Mouse (Mus musculus): Measurements from ENCODE around the gene Fam43b.
"Not testable (repeated sequence)": the region's sequence is repeated elsewhere in the genome, so short reads cannot be mapped to it uniquely, and the experiment has no call there.

Gene Fam43b

DNA sequence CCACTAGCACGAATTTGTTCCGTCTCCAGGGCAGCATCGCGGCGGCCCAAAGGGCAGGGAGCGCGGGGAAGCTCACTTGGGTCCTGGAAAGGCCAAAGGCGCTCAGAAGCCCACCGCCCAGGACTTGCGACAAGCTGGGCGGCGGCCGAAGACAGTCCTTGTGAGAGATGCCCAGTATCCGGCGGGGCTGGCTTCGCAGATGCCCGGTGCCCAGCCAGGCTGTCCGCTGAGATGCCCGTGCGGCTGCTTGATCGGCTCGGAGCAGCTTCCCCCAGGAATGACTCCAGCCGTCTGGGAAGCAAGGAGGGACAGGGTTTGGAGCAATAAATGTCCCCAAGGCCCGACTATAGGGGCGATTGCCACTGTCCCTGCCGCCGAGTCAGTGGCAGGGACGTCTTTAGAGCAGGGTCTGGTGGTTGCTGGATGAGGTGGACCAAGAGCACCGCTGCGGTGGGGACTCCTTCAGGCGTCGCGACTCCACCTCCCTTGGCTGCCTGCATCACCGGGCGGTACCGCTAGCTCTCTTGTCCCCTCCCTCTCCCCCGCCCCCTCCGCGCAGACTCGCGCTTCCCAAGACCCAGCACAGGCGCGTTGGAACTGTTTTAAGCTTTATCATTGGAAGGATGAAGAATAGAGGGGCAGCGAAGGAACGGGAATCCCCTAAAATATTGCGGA, at the start of gene Fam43b:
Fam43b (minus strand) TSS at position 558 of the 675 bp plus-strand sequence.
- DNase-seq (ENCODE audit: low spot score in 2 of 2): no peak

DNA sequence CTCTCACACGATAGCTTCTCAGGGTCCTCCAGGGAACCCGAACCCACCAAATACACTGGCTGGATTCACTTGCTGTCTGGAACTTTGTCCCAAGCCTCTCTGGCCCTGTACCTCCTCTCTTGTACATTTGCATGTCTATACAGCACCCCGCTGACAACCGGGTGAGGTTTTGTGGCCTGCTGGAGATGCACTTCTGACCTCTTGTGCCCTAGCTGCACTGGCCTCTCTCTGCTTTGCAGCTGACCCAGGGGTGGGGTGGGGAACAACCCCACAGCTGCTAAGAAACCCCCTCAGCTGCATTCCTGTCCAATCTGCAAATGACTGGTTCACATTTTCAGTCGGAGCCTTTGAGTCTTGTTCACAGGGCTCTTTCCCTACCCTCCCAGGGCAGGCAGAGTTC, 48.6 kb upstream of the Fam43b start:
- no peak for DNase-seq (ENCODE audit: low spot score in 2 of 2)

DNA sequence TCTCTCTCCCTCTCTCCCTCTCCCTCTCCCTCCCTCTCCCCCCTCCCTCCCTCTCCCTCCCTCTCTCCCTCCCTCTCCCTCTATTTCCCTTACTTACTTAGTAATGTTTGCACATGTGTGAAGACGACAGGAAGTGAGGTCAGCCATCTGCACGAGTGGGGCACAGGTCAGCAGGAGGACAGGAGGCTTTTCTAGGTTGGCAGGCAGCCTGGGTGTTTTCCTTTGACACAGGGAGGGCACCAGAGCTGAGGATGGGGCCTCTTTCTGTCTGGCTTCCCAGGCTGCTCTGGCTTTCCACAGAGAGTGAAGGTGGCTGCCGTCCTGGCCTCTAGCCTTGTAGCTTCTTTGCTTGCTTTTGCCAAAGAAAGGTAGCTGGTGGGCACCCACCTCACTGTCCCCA, 43.7 kb upstream of the Fam43b start:
- no peak for DNase-seq (ENCODE audit: low spot score in 2 of 2)

DNA sequence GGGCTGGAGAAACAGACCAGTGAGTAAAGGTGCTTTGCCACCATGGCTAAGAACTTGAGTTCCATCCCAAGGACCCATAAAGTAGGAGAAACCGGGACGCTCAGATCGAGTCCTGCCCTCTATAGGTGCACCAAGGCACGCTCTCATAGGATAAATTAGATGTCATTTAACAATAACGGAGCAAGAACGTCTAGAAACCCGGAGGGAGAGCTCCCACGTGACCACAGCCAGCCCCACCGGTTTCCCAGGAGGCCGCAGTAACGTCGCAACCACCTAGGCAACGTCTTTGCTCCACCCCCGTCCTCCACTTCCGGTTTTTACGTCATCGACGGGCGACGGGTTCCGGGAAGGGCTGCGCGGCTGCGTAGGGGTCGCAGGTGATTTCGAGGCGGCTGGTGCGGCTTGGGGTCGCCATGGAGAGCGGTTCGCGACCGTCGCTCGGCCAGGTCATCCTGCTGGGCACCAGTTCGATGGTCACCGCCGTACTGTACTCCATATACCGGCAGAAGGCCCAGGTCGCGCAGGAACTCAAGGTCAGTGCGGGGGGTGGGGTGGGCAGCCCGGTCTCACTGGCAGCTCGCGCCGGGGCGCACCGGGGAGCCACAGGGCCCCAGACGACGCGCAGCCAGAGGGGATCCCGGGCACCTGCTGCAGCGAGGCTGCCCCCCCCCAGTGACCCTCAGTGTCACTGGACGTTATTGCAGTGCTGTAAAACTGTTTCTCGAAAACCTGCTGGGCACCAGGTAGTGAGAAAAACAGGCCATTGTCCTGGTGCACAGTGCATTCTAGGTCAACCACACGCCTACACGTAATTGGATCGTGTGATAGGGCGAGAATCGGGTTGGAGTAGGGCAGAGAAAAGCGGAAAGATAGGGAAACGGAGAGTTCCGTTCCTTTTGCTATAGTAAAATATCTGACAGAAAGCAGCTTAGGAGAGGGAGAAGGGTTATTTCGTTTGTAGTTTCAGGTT, 38.3 kb upstream of the Fam43b start, which contains the start of gene Mul1:
Mul1 (plus strand) TSS at position 325 of the 970 bp plus-strand sequence.
- peak; percentile 88 to 96 for DNase-seq (ENCODE audit: low spot score in 2 of 2)

DNA sequence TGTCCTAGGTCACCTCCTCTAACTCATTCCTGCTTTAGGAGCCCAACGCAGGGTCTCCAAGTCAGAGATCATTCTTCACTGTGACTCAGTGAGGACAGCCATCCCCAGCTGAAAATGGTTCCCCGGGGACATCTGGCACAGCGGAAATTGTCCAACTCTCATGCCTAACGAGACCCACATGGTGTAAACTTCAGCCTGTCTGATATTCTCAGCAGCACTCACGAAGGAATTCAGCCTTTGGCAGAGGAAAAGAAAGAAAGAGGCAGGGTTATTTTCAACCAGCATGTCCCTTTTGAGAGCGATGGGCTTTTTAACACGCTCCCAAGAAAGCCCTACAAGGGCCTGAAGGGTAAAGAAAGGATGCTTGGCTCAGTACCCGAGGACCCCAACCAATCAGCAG, 35.0 kb upstream of the Fam43b start:
- no peak for DNase-seq (ENCODE audit: low spot score in 2 of 2)

DNA sequence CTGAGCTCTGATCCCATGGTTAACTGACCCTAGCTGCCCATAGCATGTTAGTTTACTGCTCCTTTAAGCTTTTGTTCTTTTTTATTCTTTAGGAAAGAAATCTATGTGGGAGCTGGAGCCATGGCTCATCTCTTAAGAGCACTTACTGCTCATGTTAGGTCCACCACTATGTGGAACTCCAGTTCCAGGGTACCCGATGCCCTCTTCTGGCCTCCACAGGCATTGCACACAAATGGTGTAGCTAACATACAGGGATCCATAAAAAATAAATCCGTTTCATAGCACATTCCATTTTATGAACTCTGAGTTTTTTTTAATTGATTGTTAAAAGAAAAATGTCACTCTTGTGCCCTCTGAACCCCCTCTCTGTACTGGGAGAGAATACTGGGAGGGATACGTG, 33.5 kb upstream of the Fam43b start:
- peak in 1 of 2 experiments; percentile 66 for DNase-seq (ENCODE audit: low spot score in 2 of 2)

DNA sequence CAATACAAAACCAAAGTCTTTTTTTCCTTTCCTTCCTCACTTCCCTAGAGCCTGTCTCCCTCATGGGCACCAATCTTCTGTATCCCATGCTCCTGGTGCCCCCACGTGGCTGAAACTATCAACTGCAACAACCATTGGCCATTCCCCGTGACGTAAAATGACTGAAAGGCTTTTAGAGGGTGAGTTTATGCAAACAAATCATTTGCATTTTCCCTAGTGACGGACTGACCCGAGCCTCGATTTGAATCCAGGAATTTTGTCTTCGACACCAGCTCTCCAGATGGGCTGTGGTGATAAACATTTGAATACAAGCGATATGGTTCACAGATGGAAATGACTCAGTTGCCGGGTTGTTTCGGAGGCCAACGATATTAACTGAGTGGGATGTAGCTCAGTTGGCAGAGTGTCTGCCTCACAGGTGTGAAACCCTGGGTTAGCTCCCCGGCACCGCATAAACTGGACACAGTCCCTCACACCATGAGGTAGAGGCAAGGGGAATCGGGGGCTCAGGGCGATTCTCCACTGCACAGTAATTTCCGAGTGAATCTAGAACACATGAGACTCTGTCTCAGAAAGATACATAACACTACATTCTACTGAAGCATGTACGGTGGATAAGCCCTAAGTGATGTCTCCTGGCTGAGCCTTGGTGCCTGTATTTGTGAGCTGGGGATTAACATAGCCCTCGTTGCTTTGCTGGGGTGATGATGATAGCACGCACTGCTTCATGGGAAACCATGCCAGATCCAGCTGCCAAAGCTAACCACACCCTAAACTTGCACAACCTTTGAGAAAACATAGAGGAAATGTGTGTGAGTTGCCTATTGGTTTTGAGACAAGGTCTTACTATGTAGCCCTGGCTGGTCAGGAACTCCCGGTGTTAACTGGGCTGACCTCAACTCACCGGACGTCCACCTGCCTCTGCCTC, 30.7 kb upstream of the Fam43b start:
- peak; percentile 43 to 81 for DNase-seq (ENCODE audit: low spot score in 2 of 2)

DNA sequence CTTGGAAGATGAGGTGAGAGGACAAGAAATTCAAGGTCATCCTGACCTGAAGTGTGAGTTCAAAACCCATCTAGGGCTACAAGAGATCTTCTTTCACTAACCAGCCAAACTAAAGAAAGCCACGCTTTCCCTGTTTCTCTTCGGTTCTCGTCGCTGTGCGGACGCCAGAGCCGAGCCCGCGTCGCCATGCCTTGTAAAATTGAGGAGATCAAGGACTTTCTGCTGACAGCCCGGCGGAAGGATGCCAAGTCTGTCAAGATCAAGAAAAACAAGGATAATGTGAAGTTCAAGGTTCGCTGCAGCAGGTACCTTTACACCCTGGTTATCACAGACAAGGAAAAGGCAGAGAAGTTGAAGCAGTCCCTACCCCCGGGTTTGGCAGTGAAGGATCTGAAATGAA, 29.3 kb upstream of the Fam43b start:
- DNase-seq (ENCODE audit: low spot score in 2 of 2): not testable (repeated sequence)

DNA sequence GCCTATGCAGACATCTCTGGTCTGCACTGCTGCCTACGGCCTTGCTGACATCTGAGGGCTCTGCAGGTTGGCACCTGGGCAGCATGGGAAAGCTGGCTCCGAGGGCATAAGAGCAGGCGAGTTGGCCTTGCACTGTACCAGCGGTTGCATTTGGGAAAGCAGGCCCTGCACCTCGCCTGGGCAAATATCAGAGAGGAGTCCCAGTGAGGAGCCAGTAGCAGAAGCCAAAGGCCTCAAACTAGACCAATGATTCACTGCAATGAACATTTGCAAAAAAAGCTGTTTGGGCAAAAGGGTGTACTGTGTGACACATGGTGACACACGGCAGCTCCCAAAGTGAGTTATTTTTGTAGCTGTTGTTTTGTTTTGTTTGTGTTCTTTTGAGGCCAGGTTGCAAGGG, 28.7 kb upstream of the Fam43b start:
- no peak for DNase-seq (ENCODE audit: low spot score in 2 of 2)

DNA sequence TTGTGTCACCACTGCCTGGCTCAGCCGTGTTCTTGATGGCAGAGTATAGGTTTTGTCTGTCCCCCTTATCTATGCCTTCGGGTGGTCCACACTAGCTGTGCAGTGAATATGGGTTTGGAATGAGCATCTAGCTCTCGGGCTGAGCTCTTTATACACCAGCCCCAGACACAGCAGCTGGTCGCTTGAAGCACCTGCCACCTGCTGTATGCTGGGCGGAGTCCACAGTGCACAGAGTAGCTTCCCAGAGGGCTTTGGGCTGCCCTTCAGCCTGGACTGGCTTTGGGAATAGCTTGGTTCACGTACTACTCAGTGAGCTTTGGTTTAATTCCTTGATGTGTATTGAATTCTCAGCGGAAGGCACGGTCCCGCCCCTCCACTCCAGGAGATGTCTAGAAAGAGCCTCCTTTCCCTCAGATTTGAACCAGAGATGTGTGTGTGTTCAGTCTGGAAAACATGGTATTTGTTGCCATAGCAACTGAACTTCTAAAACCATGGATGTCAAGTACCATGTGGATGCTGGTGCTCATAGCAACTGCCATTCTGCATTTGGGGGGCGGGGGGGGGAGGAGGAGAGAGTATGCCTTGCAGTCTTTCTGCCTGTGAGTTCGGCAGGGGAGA, 22.1 kb upstream of the Fam43b start:
- DNase-seq (ENCODE audit: low spot score in 2 of 2): no peak

DNA sequence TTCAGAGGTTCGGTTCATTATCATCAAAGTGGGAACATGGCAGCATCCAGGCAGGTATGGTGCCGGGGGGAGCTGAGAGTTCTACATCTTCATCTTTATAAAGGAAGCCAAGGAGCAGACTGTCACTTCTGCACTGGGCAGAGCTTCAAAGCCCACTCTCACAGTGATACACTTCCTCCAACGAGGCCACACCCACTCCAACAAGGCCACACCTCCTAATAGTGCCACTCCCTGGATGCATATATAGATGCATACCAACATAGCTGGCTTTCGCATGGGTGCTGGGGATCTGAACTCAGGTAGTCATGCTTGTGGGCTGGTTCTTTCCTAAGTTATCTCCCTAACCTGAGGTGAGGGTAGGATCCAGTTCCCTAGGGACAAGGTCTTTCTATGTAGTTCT, 21.6 kb upstream of the Fam43b start:
- no peak for DNase-seq (ENCODE audit: low spot score in 2 of 2)

DNA sequence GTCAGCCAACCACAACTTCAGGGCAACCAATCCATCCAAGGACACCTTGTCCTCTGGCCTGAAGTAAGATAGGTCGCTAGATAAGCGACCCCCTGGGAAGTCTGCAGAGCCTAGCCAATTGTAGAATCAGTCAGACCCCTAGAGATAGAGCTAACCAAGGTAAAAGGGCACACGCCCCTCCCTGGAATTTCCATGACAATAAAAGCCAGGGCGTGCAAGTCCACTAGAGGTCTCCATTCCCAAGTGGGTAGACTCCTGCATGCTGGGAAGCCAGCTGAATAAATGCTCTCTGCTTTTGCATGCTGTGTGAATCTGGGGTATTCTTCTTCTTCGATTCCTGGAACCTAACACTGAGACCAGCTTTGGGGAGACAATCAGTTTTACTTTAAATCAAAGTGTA, 20.1 kb upstream of the Fam43b start:
- DNase-seq (ENCODE audit: low spot score in 2 of 2): no peak

DNA sequence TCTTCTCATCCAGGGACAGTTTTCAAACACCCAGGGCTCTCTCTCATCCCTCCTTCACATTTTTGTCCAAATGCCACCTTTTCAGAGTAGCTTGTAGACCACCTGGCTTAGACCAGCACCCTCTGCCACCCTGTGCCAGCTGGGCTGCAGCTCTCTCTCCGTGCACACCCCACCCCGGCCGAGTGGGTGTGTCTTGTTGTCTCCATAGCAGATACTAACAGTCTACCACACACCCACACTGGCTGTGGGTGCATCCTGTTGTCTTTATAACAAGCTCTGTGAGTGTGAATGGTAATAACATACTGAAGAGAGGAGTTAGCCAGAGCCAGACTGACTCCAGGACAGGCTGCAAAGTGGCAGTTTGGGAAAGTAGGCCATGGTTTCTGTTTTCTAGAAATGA, 19.7 kb upstream of the Fam43b start:
- no peak for DNase-seq (ENCODE audit: low spot score in 2 of 2)

DNA sequence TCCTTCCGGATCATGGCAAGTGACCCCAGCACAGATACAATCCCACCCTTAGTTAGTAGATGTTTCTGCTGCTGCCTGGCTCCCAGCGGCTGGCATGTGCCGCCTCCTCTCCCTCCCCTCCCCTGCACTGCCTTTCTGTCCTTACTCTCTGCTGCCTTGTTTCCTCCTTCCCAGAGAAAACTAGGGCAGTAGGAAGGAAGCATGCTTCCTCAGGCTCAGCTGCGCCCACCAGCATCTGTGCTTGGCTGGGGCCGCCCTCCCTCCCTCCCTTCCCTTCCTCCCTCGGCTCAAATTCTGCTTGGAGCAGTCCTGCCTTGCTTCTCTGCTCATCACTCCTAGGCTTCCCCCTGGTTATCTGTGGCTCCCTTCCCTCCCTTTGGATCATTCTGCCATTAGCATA, 18.4 kb upstream of the Fam43b start:
- DNase-seq (ENCODE audit: low spot score in 2 of 2): no peak

DNA sequence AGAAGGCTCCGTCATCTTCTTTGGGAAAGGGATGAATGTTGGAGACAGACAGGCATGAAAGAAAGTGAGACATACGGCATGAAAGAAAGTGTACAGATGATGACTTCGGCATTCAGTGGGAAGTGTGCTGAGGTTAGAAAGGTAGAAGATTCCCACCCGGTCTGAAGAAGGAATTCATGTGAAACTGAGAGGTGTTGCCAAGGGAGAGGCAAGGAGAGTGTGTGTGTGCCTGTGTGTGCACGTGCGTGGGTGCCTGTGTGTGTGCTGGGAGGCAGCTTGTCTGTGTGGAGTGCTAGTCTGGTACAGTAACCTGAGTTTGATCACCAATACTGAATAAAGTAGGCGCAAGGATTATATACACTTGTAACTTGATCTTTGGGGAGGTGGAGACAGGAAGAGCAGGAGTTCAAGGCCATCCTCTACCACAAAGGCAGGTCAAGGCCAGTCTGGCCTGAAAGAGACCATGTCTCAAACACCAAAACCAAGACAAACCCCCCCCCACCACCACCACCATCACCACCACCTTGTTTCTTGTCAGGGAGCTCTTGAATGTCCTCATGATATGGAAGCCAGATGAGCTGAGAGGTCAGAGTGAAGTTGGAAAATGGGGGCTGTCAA, 15.3 kb upstream of the Fam43b start:
- DNase-seq (ENCODE audit: low spot score in 2 of 2): no peak

DNA sequence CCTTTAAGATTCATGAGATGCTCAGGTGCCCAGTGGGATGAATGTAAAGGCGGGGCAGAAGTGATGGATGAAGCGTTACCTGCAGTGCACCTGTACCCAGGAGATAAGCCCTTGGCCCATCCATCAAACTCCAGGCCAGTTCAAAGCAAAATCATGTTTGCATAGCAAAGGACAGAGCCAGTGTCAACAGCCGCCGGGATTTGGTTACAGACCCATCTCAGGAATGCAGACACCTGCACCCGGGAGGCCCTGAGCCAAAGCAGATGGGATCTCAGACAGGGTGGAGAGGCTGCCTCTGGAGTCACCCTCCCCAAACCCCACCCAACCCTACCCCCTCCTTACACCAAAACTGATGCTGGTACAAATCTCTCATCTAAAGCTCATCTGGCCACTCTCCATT, 14.7 kb upstream of the Fam43b start:
- no peak for DNase-seq (ENCODE audit: low spot score in 2 of 2)

DNA sequence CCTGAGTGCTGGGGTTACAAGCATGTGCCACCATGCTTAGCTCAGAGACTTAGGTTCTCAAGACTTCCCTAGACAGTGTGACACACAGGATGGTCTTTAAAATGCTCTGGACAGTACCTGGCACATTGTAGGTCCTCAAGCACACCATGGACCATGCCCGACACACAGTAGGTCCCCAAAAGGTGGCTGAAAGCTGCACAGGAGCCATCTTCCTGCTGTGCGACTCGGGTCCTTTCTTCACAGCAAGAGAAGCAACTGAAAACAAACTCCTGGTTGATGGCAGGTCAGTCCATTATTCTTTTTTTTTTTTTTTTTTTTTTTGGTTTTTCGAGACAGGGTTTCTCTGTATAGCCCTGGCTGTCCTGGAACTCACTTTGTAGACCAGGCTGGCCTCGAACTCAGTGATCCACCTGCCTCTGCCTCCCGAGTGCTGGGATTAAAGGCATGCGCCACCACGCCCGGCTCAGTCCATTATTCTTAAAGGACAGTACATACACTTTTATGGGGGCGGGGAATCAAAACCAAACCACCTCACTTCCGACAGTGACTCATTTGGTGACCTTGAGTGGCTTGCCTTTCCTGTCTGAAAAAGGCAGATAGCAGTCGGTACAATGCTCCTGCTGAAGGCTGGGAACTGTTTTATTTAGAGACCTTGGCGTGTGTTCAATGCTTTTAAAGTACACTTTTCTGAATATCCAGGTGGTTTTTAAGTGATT, 11.3 kb upstream of the Fam43b start:
- no peak for DNase-seq (ENCODE audit: low spot score in 2 of 2)

DNA sequence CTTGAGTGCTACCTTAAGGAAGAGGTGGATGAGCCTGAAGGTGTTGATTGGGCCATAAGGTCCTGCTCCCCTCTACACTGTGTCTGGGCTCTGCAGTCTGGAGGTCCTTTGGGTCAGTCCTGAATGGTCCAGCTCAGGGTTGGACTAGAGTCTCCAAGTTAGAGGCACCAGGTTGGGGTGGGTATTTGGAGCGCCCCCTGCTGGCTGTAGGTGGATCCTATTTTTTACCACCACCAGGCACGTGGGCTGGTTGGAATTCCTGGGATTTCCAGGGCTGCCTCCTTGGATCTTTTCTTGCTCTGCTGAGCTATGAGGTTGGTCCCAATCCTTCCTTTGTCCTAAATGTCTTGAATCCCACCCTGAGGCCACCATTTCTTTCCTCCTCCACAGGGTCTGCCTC, 8.5 kb upstream of the Fam43b start:
- DNase-seq (ENCODE audit: low spot score in 2 of 2): peak; percentile 29 to 65

DNA sequence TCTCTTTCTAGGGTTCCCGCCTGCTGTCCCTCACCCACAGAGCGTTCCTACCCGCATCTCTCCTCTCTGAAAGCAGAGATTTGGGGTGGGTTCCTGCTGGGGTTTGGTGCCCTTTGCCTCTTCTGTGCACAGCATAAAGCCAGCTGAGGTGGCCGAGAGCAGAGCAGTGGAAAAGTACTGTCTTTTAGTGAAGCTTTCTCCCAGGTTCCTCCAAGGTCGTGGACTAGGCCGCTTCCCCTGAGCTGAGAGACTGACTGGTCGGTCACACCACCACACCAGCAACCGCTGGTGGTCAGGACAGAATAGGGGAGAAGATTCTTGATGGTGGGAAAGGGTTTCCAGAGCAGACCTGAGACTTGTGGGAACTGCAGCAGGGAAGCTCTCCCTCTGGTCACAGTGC, 383 bp upstream of the Fam43b start:
- no peak for DNase-seq (ENCODE audit: low spot score in 2 of 2)

Measured in spleen, postnatal 10 days (tissue).